Mouse (Mus musculus) brain, embryonic 14.5 days (tissue): ENCODE results near the gene H2-Q1.

Experiments
- CTCF ChIP-seq: fragments of 200-500 bp; IDR thresholded peaks from 2 replicates; pipeline ENCODE4 v1.5.1; 2012; ENCODE audit warnings: inconsistent platforms, mild to moderate bottlenecking, moderate library complexity, borderline replicate concordance; ENCODE audit not compliant: insufficient read depth, insufficient read length; ENCODE audit errors: extremely low read depth
- POLR2A ChIP-seq: fragments of 200-500 bp; IDR thresholded peaks from 2 replicates; pipeline ENCODE4 v1.6.1; 2012; ENCODE audit warnings: mild to moderate bottlenecking, inconsistent platforms, borderline replicate concordance; ENCODE audit not compliant: poor library complexity, insufficient read depth, insufficient read length, severe bottlenecking; ENCODE audit errors: extremely low read depth

- TF ChIP-seq CTCF, result no peak
- TF ChIP-seq POLR2A, result no peak
Measured at GRCm38 (mm10) chr17:35358763-35359469, 38.7 kb downstream of the H2-Q1 start.
